Mouse (Mus musculus) liver, embryonic 14.5 days (tissue): ENCODE data around the gene Kri1. TPM values are rescaled to one million over a fixed set of nuclear protein-coding genes. Genes with fewer than 3 reads are reported as not detected.
"Not testable (repeated sequence)": the region's sequence is repeated elsewhere in the genome, so short reads cannot be mapped to it uniquely, and the experiment has no call there.

Source experiments
- ATAC-seq: fragments of 200-750 bp; cut with Nextera tagmentation; 2 replicates; pipeline ENCODE4 v1.8.0; 2017; ENCODE audit warnings: moderate number of reproducible peaks, mild to moderate bottlenecking, moderate library complexity; ENCODE audit not compliant: insufficient read depth
- DNase-seq, 3 experiments: peaks; one replicate each; pipeline ENCODE4 v3.0.0-alpha.2; 2012 to 2013; ENCODE audit warnings: low read depth in 3 of 3, low spot score in 3 of 3
- H3K27ac ChIP-seq: fragments of 300-500 bp; sonication (generic); 2 replicates; pipeline ENCODE4 v1.5.1; 2014; ENCODE audit warnings: moderate library complexity, mild to moderate bottlenecking, control low read depth, inconsistent platforms
- H3K27me3 ChIP-seq: fragments of 300-500 bp; sonication (generic); 2 replicates; pipeline ENCODE4 v1.6.1; 2014; ENCODE audit warnings: mild to moderate bottlenecking, low read length, moderate library complexity; ENCODE audit not compliant: control insufficient read depth, insufficient read depth
- H3K36me3 ChIP-seq: fragments of 300-500 bp; sonication (generic); replicated peaks from 2 replicates; pipeline ENCODE4 v1.6.1; 2014; ENCODE audit warnings: low read depth; ENCODE audit not compliant: control insufficient read depth, insufficient read depth
- H3K4me1 ChIP-seq, 2 experiments: fragments of 200-500 bp in 1 of 2; fragments of 300-500 bp in 1 of 2; sonication (generic) in 1 of 2; replicated peaks; 2 replicates each; pipeline ENCODE4 v1.6.1; 2012 to 2014; ENCODE audit warnings: antibody characterized with exemption in 1 of 2, inconsistent platforms in 1 of 2, low read length in 1 of 2; ENCODE audit not compliant: control insufficient read depth in 2 of 2, insufficient read depth in 2 of 2
- H3K4me2 ChIP-seq: fragments of 300-500 bp; sonication (generic); 2 replicates; pipeline ENCODE4 v1.6.1; 2014; ENCODE audit warnings: low read depth, mild to moderate bottlenecking, control low read depth, moderate library complexity
- H3K4me3 ChIP-seq, 2 experiments: fragments of 200-500 bp in 1 of 2; fragments of 300-500 bp in 1 of 2; sonication (generic) in 1 of 2; 2 replicates each; pipeline ENCODE4 v1.5.1; 2012 to 2014; ENCODE audit warnings: low read depth in 2 of 2, low read length in 2 of 2, mild to moderate bottlenecking in 2 of 2, control low read depth in 1 of 2, inconsistent platforms in 1 of 2, moderate library complexity in 1 of 2; ENCODE audit not compliant: insufficient read depth in 1 of 2
- H3K9ac ChIP-seq: fragments of 300-500 bp; sonication (generic); replicated peaks from 2 replicates; pipeline ENCODE4 v1.6.1; 2014; ENCODE audit warnings: mild to moderate bottlenecking, control low read depth, moderate library complexity
- H3K9me3 ChIP-seq: fragments of 300-500 bp; sonication (generic); 2 replicates; pipeline ENCODE4 v1.6.1; 2016; ENCODE audit warnings: low read length, mixed read lengths; ENCODE audit not compliant: control insufficient read depth
- CTCF ChIP-seq: IDR thresholded peaks from 2 replicates; pipeline ENCODE4 v1.5.1; 2016; ENCODE audit warnings: antibody characterized with exemption, low read depth, control low read depth
- EP300 ChIP-seq: IDR thresholded peaks from 2 replicates; pipeline ENCODE4 v1.6.1; 2016; ENCODE audit warnings: antibody characterized with exemption, low read depth
- WGBS: fragments of 180-500 bp; shearing (Covaris S2); extraction: QIAGEN DNeasy Blood & Tissue Kit; methylation state at CpG from one replicate; pipeline ENCODE4 v1.1.7; 2014; ENCODE audit not compliant: insufficient replicate concordance; 5-methylcytosine and 5-hydroxymethylcytosine counted together
- polyA plus RNA-seq, 2 experiments: library from polyadenylated mRNA; depleted of rRNA in 1 of 2; stranded (reverse) in 1 of 2; unstranded in 1 of 2; fragments of >200 nt; fragmentation: Nextera tagmentation in 1 of 2; extraction: Ambion mirVana in 1 of 2; gene quantifications; 2 replicates each; pipeline versions ENCODE4 v1.2.1 to v1.2.3; 2012 to 2014

Kri1 gene
- polyA plus RNA-seq, 2 experiments = 3.9 to 21.9 TPM

GRCm38 (mm10) chr9:21327569-21327968 lies 39.8 kb upstream of the Kri1 start:
- Histone ChIP-seq H3K9me3 (no peaks in the 10 kb centered on the region), H3K27ac (no peak overlapping the region), H3K4me3 (no peak overlapping the region), H3K4me2 (no peak overlapping the region), H3K27me3 (no peaks in the 10 kb centered on the region), H3K4me1 (peaks cover 3 to 5% of the 10 kb centered on the region in 2 experiments; a peak in 3 of 4 replicates), H3K36me3 (no peaks in the 10 kb centered on the region), H3K9ac (no peak overlapping the region)
- no peak for TF ChIP-seq CTCF
- no peak for TF ChIP-seq EP300
- DNase-seq = no peak
- no peak for ATAC-seq
- WGBS = 23% methylated on average over 3 of the region's 3 CpGs

- H3K27ac ChIP-seq = no peak overlapping the region
- peaks cover 14 to 16% of the 10 kb centered on the region in 2 experiments for H3K4me1 ChIP-seq
- WGBS = 43% methylated on average over 11 of the region's 11 CpGs
- no peaks in the 10 kb centered on the region for H3K9me3 ChIP-seq
- H3K4me2 ChIP-seq = no peak overlapping the region
- no peak overlapping the region for H3K4me3 ChIP-seq
- no peaks in the 10 kb centered on the region for H3K27me3 ChIP-seq
- no peaks in the 10 kb centered on the region for H3K36me3 ChIP-seq
- ATAC-seq (no peak), DNase-seq (no peak)
- no peak for TF ChIP-seq EP300
- no peak for TF ChIP-seq CTCF
- H3K9ac ChIP-seq = no peak overlapping the region
These were observed 36.5 kb upstream of the Kri1 start for GRCm38 (mm10) chr9:21324269-21324668.

GRCm38 (mm10) chr9:21322917-21323297 lies 35.1 kb upstream of the Kri1 start:
- not testable (repeated sequence) for H3K9me3 ChIP-seq, H3K36me3 ChIP-seq, H3K4me3 ChIP-seq, H3K9ac ChIP-seq, H3K4me2 ChIP-seq, ATAC-seq, H3K27ac ChIP-seq, H3K27me3 ChIP-seq, DNase-seq
- WGBS = 72% methylated on average over 7 of the region's 8 CpGs
- H3K4me1 ChIP-seq = peaks cover 14 to 23% of the 10 kb centered on the region in 2 experiments

GRCm38 (mm10) chr9:21322211-21322916 lies 34.6 kb upstream of the Kri1 start:
- Histone ChIP-seq H3K27ac (no peak overlapping the region), H3K27me3 (no peaks in the 10 kb centered on the region), H3K36me3 (no peaks in the 10 kb centered on the region), H3K4me2 (peak overlapping the region; percentile 71), H3K9ac (no peak overlapping the region), H3K4me1 (peaks cover 14 to 23% of the 10 kb centered on the region in 2 experiments), H3K4me3 (peak overlapping the region in 1 of 2 experiments; percentile 25; a peak in 2 of 4 replicates), H3K9me3 (no peaks in the 10 kb centered on the region)
- ATAC-seq (no peak), DNase-seq (no peak)
- WGBS = 61% methylated on average over 19 of the region's 19 CpGs
- no peak for TF ChIP-seq CTCF
- no peak for TF ChIP-seq EP300

GRCm38 (mm10) chr9:21321513-21321835 lies 33.7 kb upstream of the Kri1 start:
- peak overlapping the region; percentile 2 for H3K27ac ChIP-seq
- peak overlapping the region; percentile 71 for H3K4me2 ChIP-seq
- ATAC-seq (peak; percentile 67), DNase-seq (peak in 2 of 3 experiments; percentile 42 to 49)
- H3K36me3 ChIP-seq = no peaks in the 10 kb centered on the region
- peak overlapping the region; percentile 60 to 78 for H3K4me3 ChIP-seq
- peak overlapping the region; percentile 52; the same call in 1 of the 2 replicates for H3K9ac ChIP-seq
- no peaks in the 10 kb centered on the region for H3K9me3 ChIP-seq
- 4% methylated on average over 6 of the region's 6 CpGs for WGBS
- peaks cover 14 to 23% of the 10 kb centered on the region in 2 experiments for H3K4me1 ChIP-seq
- TF ChIP-seq EP300 (no peak), CTCF (no peak)
- H3K27me3 ChIP-seq = no peaks in the 10 kb centered on the region
